Mouse (Mus musculus) hematopoietic stem cell, adult 5-6 weeks (primary cell): ENCODE data around the gene Grsf1. TPM values are rescaled to one million over a fixed set of nuclear protein-coding genes. Genes with fewer than 3 reads are reported as not detected.
A peak's percentile ranks its signal among the peaks of the same experiment; 100 is the strongest.

Experiments used
- ATAC-seq, 2 experiments: fragments of 125-278 bp in 1 of 2; replicated peaks in 1 of 2; 2 replicates each; pipeline ENCODE4 v1.8.0; 2016 to 2017; ENCODE audit warnings: inconsistent platforms in 2 of 2, mild to moderate bottlenecking in 2 of 2, moderate number of reproducible peaks in 2 of 2, low read depth in 1 of 2, moderate TSS enrichment in 1 of 2; ENCODE audit not compliant: low FRiP score in 2 of 2, poor library complexity in 2 of 2, severe bottlenecking in 2 of 2, insufficient read depth in 1 of 2, low TSS enrichment in 1 of 2
- total RNA-seq: library from RNA; stranded (forward); fragments of 172-1452, 232-1000 nt; gene quantifications from 2 replicates; pipeline ENCODE4 v1.2.3, GENCODE M21; 2017

The Grsf1 gene
- 80.8 and 112 TPM in 2 replicates for total RNA-seq

- ATAC-seq, result peak; percentile 78 to 80
These were observed at the start of gene Grsf1 for GRCm38 (mm10) chr5:88675443-88676387. Gene Grsf1, minus strand, starts transcription at chr5:88676171.

DNA sequence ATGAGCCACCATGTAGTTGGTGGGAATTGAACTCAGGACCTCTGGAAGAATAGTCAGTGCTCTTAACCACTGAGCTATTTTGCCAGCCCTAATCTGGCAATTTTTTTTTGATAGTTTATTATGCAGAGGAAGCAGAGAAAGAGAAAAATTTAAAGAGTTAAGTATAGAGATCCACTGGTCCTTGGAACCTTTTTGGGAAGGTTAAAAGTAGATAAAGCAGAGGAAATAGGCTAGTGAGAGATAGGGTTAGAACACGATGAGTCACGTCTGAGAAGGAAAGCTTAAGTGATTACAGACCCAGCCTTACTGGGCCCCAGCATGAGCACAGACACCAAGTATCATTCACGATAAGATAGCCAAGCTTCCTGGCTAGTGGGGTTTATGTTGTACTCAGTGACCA is 48.1 kb upstream of the Grsf1 start:
- ATAC-seq, result peak in 1 of 2 experiments; percentile 13; a peak in 1 of 4 replicates

DNA sequence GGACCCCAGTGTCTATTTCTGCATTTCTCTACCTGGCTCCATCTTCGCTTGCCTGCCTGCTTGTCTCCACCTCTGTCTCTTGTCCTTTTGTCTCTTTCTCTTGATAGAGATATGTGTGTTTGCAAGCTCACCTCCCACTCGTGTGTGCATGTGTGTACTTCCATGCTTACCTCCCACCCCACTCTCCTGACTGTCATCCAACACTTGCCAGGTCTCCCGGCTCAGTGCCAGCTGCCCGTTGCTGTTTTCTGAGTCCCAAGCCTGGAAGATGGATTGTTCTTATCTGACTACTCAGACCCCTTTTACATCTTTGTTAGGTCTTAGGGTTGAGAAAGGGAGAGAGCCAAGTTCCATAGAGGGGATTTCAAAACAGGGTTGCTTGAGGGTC is 46.2 kb upstream of the Grsf1 start:
- no peak for ATAC-seq

DNA sequence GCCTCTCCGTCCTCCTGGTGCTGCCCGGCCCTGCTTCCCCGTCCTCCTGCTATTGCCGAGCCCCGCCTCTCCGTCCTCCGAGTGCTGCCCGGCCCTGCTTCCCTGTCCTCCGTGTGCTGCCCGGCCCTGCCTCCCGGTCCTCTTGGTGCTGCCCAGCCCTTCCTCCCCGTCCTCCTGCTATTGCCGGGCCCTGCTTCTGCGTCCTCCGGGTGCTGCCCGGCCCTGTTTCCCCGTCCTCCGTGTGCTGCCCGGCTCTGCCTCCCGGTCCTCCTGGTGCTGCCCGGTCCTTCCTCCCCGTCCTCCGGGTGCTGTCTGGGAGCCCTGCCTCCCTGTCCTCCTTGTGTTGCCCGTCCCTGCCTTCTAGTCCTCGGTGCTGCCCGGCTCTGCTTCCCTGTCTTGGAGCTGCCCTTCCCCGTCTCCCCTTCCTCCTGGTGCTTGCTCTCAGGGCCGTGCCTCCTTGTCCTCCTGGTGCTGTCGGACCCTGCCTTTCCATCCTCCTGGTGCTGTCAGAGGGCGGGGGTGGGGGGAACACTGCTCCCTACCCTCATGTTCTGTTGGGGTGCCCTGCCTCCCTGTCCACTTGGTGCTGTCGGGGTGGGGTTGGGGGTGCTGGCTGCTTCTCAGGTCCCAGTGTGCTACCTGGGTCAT is 45.7 kb upstream of the Grsf1 start:
- ATAC-seq, result peak; percentile 40 to 41

DNA sequence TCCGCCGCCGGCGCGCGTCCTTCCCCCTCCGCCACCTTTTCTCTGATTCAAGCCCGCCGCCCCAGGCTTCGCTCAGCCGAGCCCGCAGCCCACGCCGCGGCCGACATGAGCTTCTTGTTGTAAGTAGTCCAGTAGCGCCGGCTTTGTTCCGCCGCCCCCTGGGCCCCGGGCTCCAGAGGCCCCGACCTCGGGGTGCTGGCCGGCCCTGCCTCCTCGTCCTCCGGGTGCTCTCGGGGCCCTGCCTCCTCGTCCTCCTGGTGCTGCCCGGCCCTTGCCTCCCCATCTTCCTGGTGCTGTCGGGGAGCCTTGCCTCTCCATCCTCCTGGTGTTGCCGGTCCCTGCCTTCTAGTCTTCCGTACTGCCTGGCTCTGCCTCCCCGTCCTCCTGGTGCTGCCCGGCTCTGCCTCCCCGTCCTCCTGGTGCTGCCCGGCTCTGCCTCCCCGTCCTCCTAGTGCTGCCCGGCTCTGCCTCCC is 45.1 kb upstream of the Grsf1 start:
- ATAC-seq, result peak in 1 of 2 experiments; percentile 5; a peak in 1 of 4 replicates

GRCm38 (mm10) chr5:88720116-88721002 is 44.4 kb upstream of the Grsf1 start, which contains the start of gene Mob1b:
Gene Mob1b, plus strand, starts transcription at chr5:88720855.
- ATAC-seq, result peak; percentile 77 to 88

GRCm38 (mm10) chr5:88716983-88717382 is 41.0 kb upstream of the Grsf1 start:
- no peak for ATAC-seq

DNA sequence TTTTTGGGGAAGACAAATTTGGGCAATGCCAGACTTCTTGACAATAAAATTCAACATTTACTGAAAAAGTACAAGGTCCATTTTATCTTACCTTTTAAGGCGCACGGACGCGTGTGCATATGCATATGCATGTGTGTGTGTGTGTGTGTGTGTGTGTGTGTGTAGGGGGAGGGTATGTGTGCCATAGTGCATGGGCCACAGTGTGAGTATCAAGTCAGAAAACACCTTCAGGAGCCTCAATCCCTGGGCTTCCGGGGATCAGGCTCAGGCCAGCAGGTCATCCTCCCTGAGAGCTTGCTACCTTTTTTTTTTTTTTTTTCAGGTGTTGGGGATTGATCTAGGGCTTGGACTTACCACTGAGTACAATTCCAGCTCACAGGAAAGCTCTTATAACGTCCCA is 36.4 kb upstream of the Grsf1 start:
- ATAC-seq, result no peak

DNA sequence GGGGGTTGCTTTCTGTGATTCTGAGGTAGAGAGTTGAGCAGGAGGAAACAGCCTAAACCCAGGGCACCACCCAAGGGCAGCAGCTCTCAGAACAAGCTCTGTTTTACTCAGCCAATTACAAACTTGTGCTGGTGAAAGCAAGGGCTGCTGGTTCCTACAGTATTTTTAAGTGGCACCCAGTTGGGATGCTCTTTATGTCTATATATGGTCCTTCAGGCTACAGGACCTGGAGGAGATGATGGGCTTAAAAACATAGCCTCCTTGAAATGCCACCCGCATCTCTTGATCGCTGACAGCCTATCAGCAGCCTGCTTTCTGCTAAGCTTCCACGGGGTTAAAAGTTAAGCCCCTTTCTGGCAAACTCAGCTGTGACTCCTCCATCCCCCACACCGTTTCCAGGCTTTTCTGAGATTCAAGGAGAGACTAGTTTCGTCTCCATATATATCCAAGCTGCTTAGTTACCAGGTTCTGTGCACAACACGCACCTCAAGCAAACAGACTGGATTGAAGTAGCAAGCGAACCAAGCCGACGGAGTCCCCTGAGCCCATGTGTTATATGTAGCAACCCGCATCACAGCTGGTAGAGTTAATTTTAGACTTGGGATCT is 35.8 kb upstream of the Grsf1 start:
- no peak for ATAC-seq

DNA sequence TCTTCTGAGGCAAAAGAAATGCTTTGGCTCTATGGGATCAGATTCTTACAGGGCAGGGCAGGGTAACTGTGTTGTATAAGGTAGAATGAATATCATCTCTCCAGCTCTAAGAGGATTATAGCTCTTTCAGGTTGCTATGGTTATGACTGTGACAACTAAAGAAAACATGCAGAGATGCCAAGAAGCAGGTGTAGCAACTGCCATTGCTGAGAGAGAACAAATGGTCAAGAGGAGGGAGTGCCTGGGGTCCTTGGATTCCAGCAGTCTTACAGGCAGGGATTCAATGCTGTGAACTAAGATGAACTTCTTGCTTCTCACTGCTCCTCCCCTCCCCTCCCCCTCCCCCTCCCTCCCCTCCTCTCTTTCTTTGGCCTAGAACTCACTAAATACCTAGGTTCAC is 35.2 kb upstream of the Grsf1 start:
- no peak for ATAC-seq

- ATAC-seq, result no peak
These were observed 27.6 kb upstream of the Grsf1 start for GRCm38 (mm10) chr5:88703551-88703950.

DNA sequence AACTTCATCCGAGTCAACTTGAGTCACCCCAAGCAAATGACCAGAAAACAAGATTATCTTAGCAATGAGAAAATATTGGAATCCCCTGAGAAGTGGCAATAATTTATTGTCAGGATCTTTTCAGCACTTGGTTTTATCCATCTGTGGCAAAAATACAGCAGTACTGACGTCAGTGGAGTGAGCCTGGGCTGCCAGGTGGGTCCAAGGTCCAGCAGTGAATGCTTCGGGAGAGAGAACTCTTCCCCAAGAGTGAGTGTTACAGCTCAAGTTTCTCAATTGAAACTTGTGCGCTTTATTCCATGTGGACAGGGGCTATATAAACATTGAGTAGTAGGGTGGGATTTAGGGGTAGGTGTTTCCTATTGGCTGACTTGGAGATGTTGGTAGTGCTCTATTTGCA is 26.1 kb upstream of the Grsf1 start:
- ATAC-seq, result no peak

DNA sequence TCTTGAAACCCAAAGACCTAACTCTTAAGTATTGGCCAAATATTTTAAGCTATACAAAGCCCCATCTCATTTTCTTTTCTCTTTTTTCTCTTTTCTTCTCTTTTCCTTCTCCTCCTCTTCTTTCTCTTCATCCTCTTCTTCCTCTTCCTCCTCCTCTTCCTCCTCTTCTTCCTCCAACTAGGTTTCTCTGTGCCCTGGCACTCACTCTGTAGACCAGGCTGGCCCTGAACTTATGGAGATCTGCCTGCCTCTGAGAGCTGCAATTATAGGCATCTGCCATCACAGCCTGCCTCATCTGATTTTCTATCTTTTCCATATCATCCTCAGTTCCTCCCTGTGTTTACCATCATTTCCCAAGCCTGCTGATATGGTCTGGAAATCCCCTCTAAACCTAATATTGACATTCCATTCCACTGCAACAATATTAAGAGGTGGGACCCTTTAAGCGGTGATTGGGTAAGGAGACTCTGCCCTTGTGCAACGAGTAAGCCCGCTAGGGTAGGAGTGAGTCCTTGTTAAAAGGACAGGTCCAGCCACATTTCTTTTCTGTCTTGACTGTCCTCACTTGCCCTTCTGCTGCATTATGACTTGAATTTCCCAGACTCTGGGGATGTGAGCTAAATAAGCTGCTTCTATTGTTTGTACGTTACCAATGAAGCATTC is 23.4 kb upstream of the Grsf1 start:
- ATAC-seq, result no peak

- ATAC-seq, result no peak
These were observed 21.3 kb upstream of the Grsf1 start for GRCm38 (mm10) chr5:88697291-88697690.

DNA sequence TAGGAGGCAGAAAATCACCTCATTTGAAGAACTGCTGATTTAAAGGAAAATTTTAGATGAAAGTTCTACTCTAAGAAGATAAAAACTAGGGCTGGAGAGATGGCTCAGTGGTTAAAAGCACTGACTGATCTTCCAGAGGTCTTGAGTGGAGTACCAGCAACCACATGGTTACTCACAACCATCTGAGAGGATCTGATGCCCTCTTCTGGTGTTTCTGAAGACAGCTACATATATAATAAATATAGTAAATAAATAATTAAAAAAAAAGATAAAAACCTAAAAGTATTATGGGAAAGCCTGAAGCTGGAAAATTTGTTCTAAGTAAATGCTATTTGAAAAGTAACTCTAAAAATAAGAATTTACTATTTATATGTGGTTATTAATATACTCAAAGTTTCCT is 17.1 kb upstream of the Grsf1 start:
- ATAC-seq, result no peak

DNA sequence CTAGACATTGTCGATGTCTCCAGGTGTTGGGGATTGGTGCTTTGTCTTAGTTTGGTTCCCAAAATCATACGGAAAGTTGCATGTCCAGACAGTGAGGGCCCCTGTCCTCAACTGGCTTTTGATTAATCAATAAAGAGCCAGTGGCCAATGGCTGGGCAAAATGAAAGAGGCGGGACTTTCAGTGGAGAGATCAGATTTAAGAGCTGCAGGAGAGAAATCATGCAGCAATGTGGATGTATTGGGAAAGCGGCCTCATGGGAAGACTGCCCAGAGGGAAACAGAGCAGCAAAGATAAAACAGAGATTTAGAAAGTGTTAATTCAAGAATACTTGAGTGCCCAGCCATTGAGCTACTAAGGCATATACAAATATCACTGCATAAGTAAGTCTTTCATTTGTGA is 16.6 kb upstream of the Grsf1 start:
- ATAC-seq, result no peak
